Mouse (Mus musculus) midbrain, embryonic 11.5 days (tissue): Measurements from ENCODE around the gene Tnni3k. TPM values are rescaled to one million over a fixed set of nuclear protein-coding genes. Genes with fewer than 3 reads are reported as not detected.
A peak's percentile ranks its signal among the peaks of the same experiment; 100 is the strongest.

Source experiments
- ATAC-seq: fragments of 200-750 bp; cut with Nextera tagmentation; 2 replicates; pipeline ENCODE4 v1.8.0; 2017; ENCODE audit warnings: moderate TSS enrichment, moderate library complexity; ENCODE audit not compliant: low FRiP score
- DNase-seq: peaks from one replicate; pipeline ENCODE4 v3.0.0; 2015; ENCODE audit warnings: low spot score; ENCODE audit errors: missing footprints
- H3K27ac ChIP-seq: fragments of 300-500 bp; sonication (generic); 2 replicates; pipeline ENCODE4 v1.5.1; 2014; ENCODE audit warnings: low read depth, low read length
- H3K27me3 ChIP-seq: fragments of 300-500 bp; sonication (generic); 2 replicates; pipeline ENCODE4 v1.6.1; 2014; ENCODE audit warnings: mild to moderate bottlenecking, low read length, moderate library complexity, mixed read lengths; ENCODE audit not compliant: control insufficient read depth, insufficient read depth
- H3K36me3 ChIP-seq: fragments of 300-500 bp; sonication (generic); 2 replicates; pipeline ENCODE4 v1.6.1; 2014; ENCODE audit warnings: mild to moderate bottlenecking, low read length, moderate library complexity, mixed read lengths; ENCODE audit not compliant: control insufficient read depth, insufficient read depth
- H3K4me1 ChIP-seq: fragments of 300-500 bp; sonication (generic); 2 replicates; pipeline ENCODE4 v1.6.1; 2014; ENCODE audit warnings: low read length; ENCODE audit not compliant: control insufficient read depth, insufficient read depth
- H3K4me2 ChIP-seq: fragments of 300-500 bp; sonication (generic); 2 replicates; pipeline ENCODE4 v1.6.1; 2014; ENCODE audit warnings: mild to moderate bottlenecking, moderate library complexity
- H3K4me3 ChIP-seq: fragments of 300-500 bp; sonication (generic); 2 replicates; pipeline ENCODE4 v1.5.1; 2014; ENCODE audit warnings: low read depth, low read length
- H3K9ac ChIP-seq: fragments of 300-500 bp; sonication (generic); 2 replicates; pipeline ENCODE4 v1.6.1; 2014; ENCODE audit warnings: low read length
- H3K9me3 ChIP-seq: fragments of 300-500 bp; sonication (generic); 2 replicates; pipeline ENCODE4 v1.6.1; 2016; ENCODE audit warnings: low read length; ENCODE audit not compliant: control insufficient read depth
- WGBS: fragments of 180-500 bp; shearing (Covaris S2); extraction: QIAGEN DNeasy Blood & Tissue Kit; methylation state at CpG from one replicate; pipeline ENCODE4 v1.1.7; 2014; 5-methylcytosine and 5-hydroxymethylcytosine counted together
- polyA plus RNA-seq: library from polyadenylated mRNA; unstranded; fragments of >200 nt; fragmentation: Nextera tagmentation; extraction: Ambion mirVana; gene quantifications from 2 replicates; pipeline ENCODE4 v1.2.1, GENCODE M21; 2014

The Tnni3k gene
- polyA plus RNA-seq, 1 experiment from 2014 or later = 0.04 TPM

DNA sequence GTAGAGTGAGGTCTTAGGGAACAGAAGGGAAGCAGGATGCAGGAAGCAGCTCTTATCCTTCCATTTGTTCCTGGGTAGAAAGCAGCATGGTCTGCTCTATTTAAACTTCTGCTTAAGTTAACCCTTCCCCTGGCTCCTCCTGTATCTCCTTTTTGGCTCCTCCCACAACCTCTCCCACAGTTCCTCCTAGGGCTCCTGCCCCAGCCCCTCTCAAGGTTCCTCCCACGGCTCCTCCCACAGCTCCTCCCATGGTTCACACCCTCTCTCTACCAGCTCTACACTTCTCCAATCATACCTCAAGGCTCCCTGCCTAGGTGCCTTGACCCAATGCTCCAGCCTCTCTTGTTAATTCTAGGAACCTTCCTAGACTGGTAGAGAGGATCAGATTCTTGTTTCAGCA lies 242.3 kb downstream of the Tnni3k start:
- Histone ChIP-seq H3K4me2 (no peak overlapping the region), H3K27me3 (no peaks in the 10 kb centered on the region), H3K9ac (no peak overlapping the region), H3K4me1 (peaks cover 10% of the 10 kb centered on the region; the same call in 1 of the 2 replicates), H3K36me3 (no peaks in the 10 kb centered on the region), H3K9me3 (no peaks in the 10 kb centered on the region), H3K4me3 (no peak overlapping the region), H3K27ac (no peak overlapping the region)
- 72% methylated on average over 1 of the region's 1 CpGs for WGBS
- ATAC-seq (no peak), DNase-seq (no peak)

DNA sequence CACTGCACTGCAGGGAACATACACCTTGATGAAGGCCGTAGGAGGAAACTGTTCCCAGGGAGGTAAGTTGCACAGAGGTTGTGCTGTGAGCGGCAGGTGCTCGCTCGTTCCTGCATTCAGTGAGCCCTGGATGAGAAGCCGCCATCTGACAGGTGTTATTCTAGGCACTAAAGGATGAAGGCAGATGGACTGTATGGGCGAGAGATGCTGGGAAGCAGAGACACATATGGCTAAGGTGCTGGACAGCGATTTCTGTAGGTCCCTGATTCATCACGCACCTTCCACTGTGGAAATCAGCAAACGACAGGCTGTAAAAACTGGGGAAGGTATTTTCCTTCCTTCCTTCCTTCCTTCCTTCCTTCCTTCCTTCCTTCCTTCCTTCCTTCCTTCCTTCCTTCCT lies 243.4 kb downstream of the Tnni3k start:
- H3K27ac ChIP-seq = no peak overlapping the region
- no peak overlapping the region for H3K4me3 ChIP-seq
- H3K9ac ChIP-seq = no peak overlapping the region
- H3K4me2 ChIP-seq = no peak overlapping the region
- no peaks in the 10 kb centered on the region for H3K36me3 ChIP-seq
- no peak for ATAC-seq
- WGBS = 78% methylated on average over 9 of the region's 9 CpGs
- no peaks in the 10 kb centered on the region for H3K27me3 ChIP-seq
- no peak for DNase-seq
- H3K4me1 ChIP-seq = peaks cover 8% of the 10 kb centered on the region; the same call in 1 of the 2 replicates
- H3K9me3 ChIP-seq = no peaks in the 10 kb centered on the region

DNA sequence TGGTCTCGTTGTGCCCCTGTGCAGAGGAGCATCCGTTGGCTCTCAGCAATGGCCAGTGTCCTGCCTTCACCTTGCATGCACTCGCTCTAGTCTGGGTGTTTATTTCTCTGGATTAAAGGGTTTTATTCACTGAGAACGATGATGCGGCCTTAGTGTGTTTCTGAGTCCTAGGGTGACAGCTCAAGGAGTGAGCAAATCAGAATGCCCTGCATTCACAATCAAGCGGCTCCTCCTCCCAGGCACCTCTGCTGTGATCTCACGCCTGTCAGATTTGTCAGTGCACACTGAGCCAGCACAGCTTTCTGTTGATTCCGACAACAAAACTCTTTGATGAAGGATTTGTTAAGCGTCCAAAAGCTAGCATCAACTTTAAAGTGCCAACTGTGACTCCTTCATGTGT lies 243.9 kb downstream of the Tnni3k start:
- H3K27ac ChIP-seq = no peak overlapping the region
- no peak overlapping the region for H3K4me2 ChIP-seq
- WGBS = 35% methylated on average over 9 of the region's 9 CpGs
- H3K4me1 ChIP-seq = peaks cover 6% of the 10 kb centered on the region; the same call in 1 of the 2 replicates
- H3K9ac ChIP-seq = 0 out of 2 replicates have a peak overlapping the region, but pooled peaks have one; percentile 16
- no peak overlapping the region for H3K4me3 ChIP-seq
- no peaks in the 10 kb centered on the region for H3K27me3 ChIP-seq
- ATAC-seq (no peak), DNase-seq (no peak)
- H3K36me3 ChIP-seq = no peaks in the 10 kb centered on the region
- no peaks in the 10 kb centered on the region for H3K9me3 ChIP-seq

DNA sequence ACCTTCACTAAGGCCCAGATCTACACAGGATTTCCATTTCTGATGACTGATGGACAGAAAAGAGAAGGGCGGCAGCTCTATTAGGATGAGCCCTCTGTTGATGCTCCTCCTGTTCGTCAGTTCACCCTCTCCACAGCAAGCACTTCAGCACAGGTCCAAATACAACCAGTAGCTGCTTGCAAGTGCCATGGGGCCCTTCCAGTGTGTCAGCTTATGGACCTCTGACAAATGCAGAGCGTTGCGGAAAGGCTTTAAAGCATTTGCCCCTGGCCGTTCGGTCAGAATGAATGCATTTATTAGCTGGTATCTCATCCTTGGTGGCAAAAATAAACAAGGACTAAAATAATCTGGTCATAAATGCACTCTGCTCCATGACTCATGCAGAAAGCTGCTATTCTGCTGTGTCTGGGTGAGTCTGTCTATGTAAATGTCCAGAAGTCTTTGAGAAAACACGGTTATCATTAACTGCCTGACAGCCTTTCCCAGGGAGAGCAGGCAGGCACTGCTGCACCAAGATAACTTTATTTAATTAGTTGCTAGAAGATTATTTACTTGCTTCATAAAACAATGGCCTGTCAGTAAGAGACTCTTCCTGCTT lies 244.8 kb downstream of the Tnni3k start:
- 81% methylated on average over 7 of the region's 7 CpGs for WGBS
- no peak overlapping the region for H3K27ac ChIP-seq
- DNase-seq = no peak
- ATAC-seq = no peak
- no peak overlapping the region for H3K9ac ChIP-seq
- H3K4me2 ChIP-seq = no peak overlapping the region
- H3K9me3 ChIP-seq = no peaks in the 10 kb centered on the region
- peaks cover 6% of the 10 kb centered on the region; the same call in 1 of the 2 replicates for H3K4me1 ChIP-seq
- H3K4me3 ChIP-seq = no peak overlapping the region
- no peaks in the 10 kb centered on the region for H3K36me3 ChIP-seq
- no peaks in the 10 kb centered on the region for H3K27me3 ChIP-seq

DNA sequence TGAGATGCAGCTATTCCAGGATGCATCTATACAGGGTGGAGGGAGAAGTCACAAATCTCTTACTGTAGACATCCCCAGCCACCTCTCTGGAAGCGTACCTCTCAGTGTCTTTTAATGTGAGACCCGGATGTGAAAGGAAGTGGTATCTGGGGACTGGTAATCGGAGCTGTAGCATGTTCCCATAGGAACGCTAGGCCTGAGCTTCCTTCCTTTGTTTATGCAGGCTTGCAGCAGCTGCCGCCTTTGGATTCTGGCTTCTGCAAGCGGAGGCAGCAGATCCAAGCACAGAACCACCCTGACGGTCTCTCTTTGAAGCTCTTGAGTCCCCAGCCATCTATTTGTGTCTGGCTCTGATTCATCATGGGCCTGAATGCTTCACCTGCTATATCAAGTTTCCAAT lies 248.6 kb downstream of the Tnni3k start:
- Histone ChIP-seq H3K36me3 (no peaks in the 10 kb centered on the region), H3K4me2 (no peak overlapping the region), H3K27me3 (no peaks in the 10 kb centered on the region), H3K27ac (peak overlapping the region; percentile 22; the same call in 1 of the 2 replicates), H3K9me3 (no peaks in the 10 kb centered on the region), H3K4me3 (no peak overlapping the region), H3K4me1 (peaks cover 6% of the 10 kb centered on the region; the same call in 1 of the 2 replicates), H3K9ac (peak overlapping the region; percentile 14; the same call in 1 of the 2 replicates)
- DNase-seq (peak; percentile 83), ATAC-seq (peak; percentile 72)
- 31% methylated on average over 7 of the region's 7 CpGs for WGBS

DNA sequence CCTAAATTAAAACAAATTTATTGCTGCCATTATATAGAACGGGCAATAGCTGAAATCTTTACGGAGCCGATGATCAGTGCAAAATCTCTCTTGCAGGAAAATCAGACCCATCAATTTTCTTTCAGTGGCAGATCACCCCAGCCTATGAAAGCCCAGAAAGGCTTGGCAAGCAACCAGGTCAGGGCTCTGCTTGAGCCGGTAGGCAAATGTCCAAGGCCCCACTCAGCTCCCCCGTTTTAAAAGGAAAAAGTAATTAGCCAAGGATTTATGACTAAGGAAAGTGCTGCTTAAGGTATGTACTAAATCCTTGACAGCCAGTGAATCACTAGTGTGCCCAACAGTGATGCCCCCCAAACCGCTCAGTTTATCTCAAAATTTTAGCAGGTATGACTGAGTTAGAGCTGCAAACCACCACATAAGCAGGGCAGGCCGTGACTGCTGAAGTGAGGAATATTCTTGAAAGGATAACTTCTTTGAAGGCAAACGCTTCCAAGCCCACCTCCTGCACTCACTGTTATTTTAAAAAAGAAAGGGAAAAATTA lies 254.2 kb downstream of the Tnni3k start:
- H3K4me2 ChIP-seq = no peak overlapping the region
- no peak overlapping the region for H3K9ac ChIP-seq
- DNase-seq = no peak
- H3K4me1 ChIP-seq = no peaks in the 10 kb centered on the region
- no peak overlapping the region for H3K27ac ChIP-seq
- H3K9me3 ChIP-seq = no peaks in the 10 kb centered on the region
- 86% methylated on average over 8 of the region's 8 CpGs for WGBS
- no peak overlapping the region for H3K4me3 ChIP-seq
- ATAC-seq = no peak
- H3K27me3 ChIP-seq = no peaks in the 10 kb centered on the region
- H3K36me3 ChIP-seq = no peaks in the 10 kb centered on the region

DNA sequence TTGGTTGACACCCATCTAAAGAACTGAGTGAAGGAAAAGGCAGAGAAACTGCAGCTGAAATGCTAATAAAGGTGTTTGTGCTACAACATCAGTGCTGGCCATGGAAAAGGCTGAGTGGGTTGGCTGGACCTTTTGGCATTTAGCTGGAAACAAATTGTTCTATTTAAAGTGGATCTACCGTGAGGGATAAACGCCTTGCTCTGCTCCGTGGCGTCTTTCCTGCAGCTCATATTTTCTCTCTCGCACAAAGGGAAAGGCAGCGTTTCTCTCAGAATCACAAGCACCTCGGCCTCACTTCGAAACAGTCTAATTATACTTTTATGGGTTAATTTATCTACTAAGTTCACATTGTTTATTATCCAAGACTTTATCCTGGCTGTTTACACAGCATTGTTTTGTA lies 254.8 kb downstream of the Tnni3k start:
- no peaks in the 10 kb centered on the region for H3K4me1 ChIP-seq
- H3K9me3 ChIP-seq = no peaks in the 10 kb centered on the region
- ATAC-seq (no peak), DNase-seq (no peak)
- WGBS = 84% methylated on average over 8 of the region's 8 CpGs
- no peak overlapping the region for H3K27ac ChIP-seq
- H3K4me3 ChIP-seq = no peak overlapping the region
- no peak overlapping the region for H3K9ac ChIP-seq
- H3K27me3 ChIP-seq = no peaks in the 10 kb centered on the region
- H3K36me3 ChIP-seq = no peaks in the 10 kb centered on the region
- H3K4me2 ChIP-seq = no peak overlapping the region

DNA sequence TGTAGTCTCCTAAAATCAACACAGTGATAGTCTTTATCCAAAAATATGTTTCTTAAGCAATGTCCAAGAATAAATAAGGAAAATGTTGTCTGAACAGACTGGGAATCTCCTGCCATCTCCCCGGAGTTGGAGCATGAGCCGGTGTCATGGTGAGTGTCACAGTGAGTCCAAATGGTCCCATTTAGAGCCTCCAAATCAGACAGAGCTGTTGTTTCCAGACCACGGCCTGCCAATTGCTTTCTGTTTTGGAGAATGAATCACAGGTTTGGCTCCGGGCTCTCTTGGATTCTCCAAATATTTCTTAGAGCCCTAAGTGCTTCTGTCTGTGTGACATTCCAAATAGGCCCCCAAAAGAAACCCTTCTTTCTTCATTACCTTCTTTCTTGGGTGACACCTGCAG lies 256.4 kb downstream of the Tnni3k start:
- Histone ChIP-seq H3K4me3 (no peak overlapping the region), H3K27ac (no peak overlapping the region), H3K9me3 (no peaks in the 10 kb centered on the region), H3K27me3 (no peaks in the 10 kb centered on the region), H3K36me3 (no peaks in the 10 kb centered on the region), H3K4me2 (no peak overlapping the region), H3K9ac (no peak overlapping the region), H3K4me1 (no peaks in the 10 kb centered on the region)
- 90% methylated on average over 4 of the region's 4 CpGs for WGBS
- DNase-seq = no peak
- ATAC-seq = no peak

DNA sequence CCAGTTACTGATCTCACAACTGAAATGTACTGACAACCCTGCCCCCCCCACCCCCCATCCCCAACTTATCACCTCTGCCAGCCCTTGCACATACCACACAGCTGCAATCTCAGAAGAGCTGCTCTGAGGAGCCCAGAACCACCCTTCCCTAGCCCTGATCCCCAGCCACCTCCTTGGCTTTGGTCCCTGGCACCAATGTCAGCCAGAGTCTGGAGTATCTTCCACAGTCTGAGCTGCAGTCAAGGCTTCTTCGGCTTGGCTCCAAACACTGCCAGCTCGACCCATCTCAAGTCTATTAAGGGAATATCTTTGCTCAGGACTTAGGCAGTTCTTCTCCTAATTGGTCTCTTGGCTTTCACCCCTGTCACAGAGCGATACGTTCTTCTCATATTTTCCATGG lies 261.6 kb downstream of the Tnni3k start:
- DNase-seq (no peak), ATAC-seq (no peak)
- no peaks in the 10 kb centered on the region for H3K27me3 ChIP-seq
- H3K4me1 ChIP-seq = no peaks in the 10 kb centered on the region
- H3K4me2 ChIP-seq = no peak overlapping the region
- no peak overlapping the region for H3K4me3 ChIP-seq
- no peak overlapping the region for H3K9ac ChIP-seq
- H3K27ac ChIP-seq = no peak overlapping the region
- no peaks in the 10 kb centered on the region for H3K9me3 ChIP-seq
- WGBS = 89% methylated on average over 4 of the region's 4 CpGs
- no peaks in the 10 kb centered on the region for H3K36me3 ChIP-seq
